Mouse (Mus musculus) gastrocnemius, postnatal 14 days (tissue): ENCODE measurements around the gene 1700003H04Rik. TPM values are rescaled to one million over a fixed set of nuclear protein-coding genes. Genes with fewer than 3 reads are reported as not detected.

Experiments
- DNase-seq: peaks from one replicate; pipeline ENCODE4 v3.0.0; 2021; ENCODE audit warnings: mixed read lengths
- intact Hi-C: fragments of 180-260 bp; cut with DNase I; formaldehyde crosslinking; loops from one replicate; pipeline ENCODE4 v1.15.1; 2025; ENCODE audit warnings: low total_unique reads
- long read RNA-seq, 2 experiments: library from polyadenylated mRNA; stranded (forward); transcript quantifications; one replicate each; pipeline ENCODE4 v2.0.0; 2021
- total RNA-seq, 2 experiments: library from RNA; stranded (reverse); gene quantifications; 2 replicates each; pipeline ENCODE4 v1.2.3; 2021

The 1700003H04Rik gene
- not detected for total RNA-seq
- long read RNA-seq, experiment 1: 0 reads
- long read RNA-seq, experiment 2: 0 reads

- intact Hi-C loops: no loop called here
- DNase-seq: no peak
Observed at GRCm38 (mm10) chr3:124581001-124581400, at the start of gene 1700003H04Rik. TSS of gene 1700003H04Rik (minus strand) at chr3:124581101.

- intact Hi-C loops: no loop called here
- DNase-seq: no peak
Observed at GRCm38 (mm10) chr3:124623031-124623430, 42.1 kb upstream of the 1700003H04Rik start.

- no peak for DNase-seq
- intact Hi-C loops: no loop called here
Observed at GRCm38 (mm10) chr3:124613287-124613686, 32.4 kb upstream of the 1700003H04Rik start.

- intact Hi-C loops: no loop called here
- DNase-seq: no peak
Observed at GRCm38 (mm10) chr3:124609956-124610355, 29.1 kb upstream of the 1700003H04Rik start.

- intact Hi-C loops: no loop called here
Observed at GRCm38 (mm10) chr3:124606021-124606517, 25.2 kb upstream of the 1700003H04Rik start.

GRCm38 (mm10) chr3:124605518-124605917, 24.6 kb upstream of the 1700003H04Rik start:
- intact Hi-C loops: no loop called here

More at GRCm38 (mm10) chr3:124606021-124606517, 25.2 kb upstream of the 1700003H04Rik start:
- DNase-seq: no peak

GRCm38 (mm10) chr3:124597789-124598188, 16.9 kb upstream of the 1700003H04Rik start:
- DNase-seq: no peak
- intact Hi-C loops: no loop called here

More at GRCm38 (mm10) chr3:124605518-124605917, 24.6 kb upstream of the 1700003H04Rik start:
- no peak for DNase-seq

GRCm38 (mm10) chr3:124587534-124587933, 6.6 kb upstream of the 1700003H04Rik start:
- intact Hi-C loops: no loop called here
- no peak for DNase-seq

- no peak for DNase-seq
- intact Hi-C loops: no loop called here
Observed at GRCm38 (mm10) chr3:124585761-124586160, 4.9 kb upstream of the 1700003H04Rik start.

GRCm38 (mm10) chr3:124557317-124557716, 23.6 kb downstream of the 1700003H04Rik start:
- no peak for DNase-seq
- intact Hi-C loops: no loop called here

GRCm38 (mm10) chr3:124555963-124556362, 24.9 kb downstream of the 1700003H04Rik start:
- intact Hi-C loops: no loop called here
- no peak for DNase-seq

- DNase-seq: no peak
- intact Hi-C loops: no loop called here
Observed at GRCm38 (mm10) chr3:124555092-124555491, 25.8 kb downstream of the 1700003H04Rik start.

GRCm38 (mm10) chr3:124548898-124549297, 32.0 kb downstream of the 1700003H04Rik start:
- DNase-seq: no peak
- intact Hi-C loops: no loop called here

- intact Hi-C loops: no loop called here
- DNase-seq: no peak
Observed at GRCm38 (mm10) chr3:124538260-124538659, 42.6 kb downstream of the 1700003H04Rik start.

GRCm38 (mm10) chr3:124536602-124537001, 44.3 kb downstream of the 1700003H04Rik start:
- DNase-seq: no peak
- intact Hi-C loops: no loop called here

- no peak for DNase-seq
- intact Hi-C loops: no loop called here
Observed at GRCm38 (mm10) chr3:124518786-124519185, 62.1 kb downstream of the 1700003H04Rik start.

Other genes with a start within 250 kb of the 1700003H04Rik start
- not detected for gene 1700006A11Rik, start 155.1 kb downstream of the 1700003H04Rik start, total RNA-seq